Mouse (Mus musculus) lung, postnatal 0 days (tissue): ENCODE results near the gene Ptx4.

ENCODE experiments used
- CTCF ChIP-seq: IDR thresholded peaks from 2 replicates; pipeline ENCODE4 v1.5.1; 2016; ENCODE audit warnings: antibody characterized with exemption, mild to moderate bottlenecking
- EP300 ChIP-seq: IDR thresholded peaks from 2 replicates; pipeline ENCODE4 v1.6.1; 2016; ENCODE audit warnings: antibody characterized with exemption, mild to moderate bottlenecking, control low read depth

- no peak for TF ChIP-seq CTCF
- TF ChIP-seq EP300: no peak
These were observed 52.0 kb downstream of the Ptx4 start for GRCm38 (mm10) chr17:25172558-25172957.
